Mouse (Mus musculus) liver, adult 2 months (tissue): ENCODE measurements around the gene G3bp2.

ENCODE experiments used
- CTCF ChIP-seq: fragments of 200-500 bp; IDR thresholded peaks from 2 replicates; pipeline ENCODE4 v1.5.1; 2011; ENCODE audit warnings: low read depth, low read length, control low read depth
- POLR2A ChIP-seq: fragments of 200-500 bp; IDR thresholded peaks from 2 replicates; pipeline ENCODE4 v1.6.1; 2011; ENCODE audit warnings: low read length, control low read depth; ENCODE audit not compliant: insufficient read depth; ENCODE audit errors: extremely low read depth

DNA sequence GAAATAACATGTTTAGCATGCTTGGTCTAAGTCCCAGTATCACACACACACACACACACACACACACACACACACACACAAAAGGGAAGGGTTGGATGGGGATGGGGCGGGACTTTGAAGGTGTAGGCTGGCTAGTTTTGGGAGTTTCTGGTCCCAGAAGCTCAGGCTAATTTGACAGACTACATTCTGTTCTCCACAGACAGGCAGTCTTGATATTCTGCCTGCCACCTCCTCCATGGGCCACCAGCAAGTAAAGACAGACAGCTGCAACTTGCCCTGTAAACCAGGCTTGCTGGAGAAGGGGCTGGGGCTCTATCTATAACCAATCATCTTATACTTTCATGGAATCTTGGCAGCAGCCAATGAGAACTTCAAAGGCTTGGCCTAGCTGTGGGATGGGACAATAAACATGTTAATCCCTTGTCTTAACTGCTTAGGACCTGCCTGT is 45.8 kb upstream of the G3bp2 start:
- TF ChIP-seq CTCF (no peak), POLR2A (no peak)
